Mouse (Mus musculus) frontal cortex, postnatal 25 days (tissue): Measurements from ENCODE around the gene Frmd4a.

Experiments
- DNase-seq, 2 experiments: peaks; one replicate each; pipeline ENCODE4 v3.0.0; 2022; ENCODE audit warnings: low spot score in 2 of 2

The Frmd4a gene

DNA sequence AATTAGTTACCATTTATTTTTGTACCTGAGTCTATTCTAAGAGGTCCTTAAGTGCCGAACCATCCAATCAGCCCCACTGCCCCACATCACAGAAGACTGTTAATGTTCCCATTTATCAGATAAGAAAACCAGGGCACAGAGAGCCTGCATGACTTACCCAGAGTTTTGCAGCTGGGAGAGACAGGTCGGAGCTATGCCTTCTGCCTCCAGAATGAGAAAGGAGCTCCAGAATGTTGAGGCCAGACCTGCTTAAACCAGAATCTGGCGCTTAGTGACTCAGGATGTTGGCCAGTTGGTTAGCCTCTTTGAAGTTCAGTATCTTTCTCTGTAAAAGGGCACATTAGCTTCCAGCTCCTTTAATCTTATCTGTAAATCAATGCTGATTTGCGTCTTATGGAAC, 422.4 kb downstream of the Frmd4a start:
- no peak for DNase-seq

DNA sequence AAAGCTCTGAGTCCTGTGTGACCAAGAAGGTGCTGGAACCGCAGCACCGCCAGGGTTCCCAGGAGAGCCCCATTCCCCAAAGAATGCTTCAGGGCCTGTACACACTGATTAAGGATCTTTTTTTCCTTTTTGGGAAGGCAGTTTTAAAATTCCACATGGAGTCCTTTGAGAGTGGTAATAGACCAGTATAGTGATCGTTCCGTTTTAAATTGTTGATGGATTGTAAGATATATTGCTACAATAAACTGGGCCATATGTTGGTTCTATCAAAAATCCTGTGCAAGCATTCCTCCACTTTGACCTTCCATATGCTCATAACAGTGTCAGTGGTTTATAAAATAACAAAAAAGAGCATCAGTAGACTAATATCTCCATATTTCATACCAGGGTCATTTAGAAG, 424.3 kb downstream of the Frmd4a start:
- DNase-seq = no peak

GRCm38 (mm10) chr2:4444740-4445139, 427.2 kb downstream of the Frmd4a start:
- DNase-seq = no peak

GRCm38 (mm10) chr2:4445629-4446400, 428.3 kb downstream of the Frmd4a start:
- peak in 1 of 2 experiments; percentile 13 for DNase-seq

DNA sequence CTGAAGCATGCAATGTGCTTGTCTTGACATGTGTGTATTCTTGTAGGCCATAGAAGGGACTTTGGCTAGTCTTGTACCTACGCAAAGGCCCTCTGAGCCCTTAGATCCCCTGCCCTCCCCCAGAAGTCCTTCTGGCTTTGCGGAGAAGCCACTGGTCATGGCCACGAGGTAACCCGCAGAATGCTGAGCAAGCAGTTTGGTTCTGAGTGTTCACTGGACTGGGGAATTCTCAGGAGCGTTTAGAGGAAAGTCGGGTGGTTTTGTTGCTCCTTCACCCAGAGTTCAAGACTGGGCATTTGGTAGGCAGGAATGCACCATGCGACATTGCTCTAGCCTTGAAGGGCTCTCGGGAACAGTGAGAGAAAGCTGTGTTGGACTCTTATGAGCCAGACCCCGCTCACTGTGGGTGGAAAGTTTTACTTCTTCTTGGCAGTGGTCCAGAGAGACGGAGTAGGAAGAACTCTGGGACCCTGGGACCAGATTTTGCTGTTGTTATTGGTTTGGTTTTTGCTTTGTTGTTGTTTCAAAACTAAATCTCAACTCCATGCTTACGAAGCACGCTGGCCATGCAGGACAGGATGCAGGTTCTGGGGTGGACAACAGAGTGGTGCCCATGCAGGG, 432.5 kb downstream of the Frmd4a start:
- no peak for DNase-seq

DNA sequence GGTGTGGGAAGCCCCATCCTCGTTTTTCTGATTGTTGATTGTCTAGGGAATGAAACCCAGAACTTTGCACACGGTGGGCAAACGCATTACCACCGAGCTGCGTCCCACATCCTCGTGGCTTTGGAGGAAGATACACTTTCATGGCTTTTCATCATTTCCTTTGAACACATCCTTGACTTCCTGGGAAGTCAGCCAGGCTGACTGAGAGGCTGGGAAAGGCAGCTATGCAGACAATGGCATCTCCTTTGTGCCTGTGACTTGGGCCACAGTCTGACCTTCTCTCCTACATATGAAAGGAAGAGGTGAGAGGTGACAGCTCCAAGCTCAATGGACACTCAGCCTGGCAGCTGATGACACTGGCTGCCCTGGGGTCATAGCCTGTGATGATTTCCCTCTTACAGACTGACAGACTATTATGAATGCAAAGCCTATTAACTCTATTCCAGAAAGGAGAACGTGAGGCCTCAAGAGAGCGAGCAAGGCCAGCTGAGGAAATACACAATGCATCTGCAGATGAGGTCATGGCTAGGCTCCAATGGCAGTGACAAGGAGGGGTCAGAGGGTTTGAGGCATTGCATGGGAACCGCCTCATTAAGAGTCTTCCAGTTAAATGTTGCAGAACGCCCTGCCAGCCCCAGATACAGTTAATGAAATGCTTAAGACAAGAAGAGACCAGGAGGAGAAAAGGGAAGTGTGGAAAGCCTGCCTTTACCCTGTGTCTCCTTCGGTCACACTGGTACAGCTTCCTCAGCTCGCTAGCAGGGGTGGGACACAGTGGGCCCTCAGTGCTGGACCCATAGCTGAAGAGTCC, 435.3 kb downstream of the Frmd4a start:
- DNase-seq = no peak

DNA sequence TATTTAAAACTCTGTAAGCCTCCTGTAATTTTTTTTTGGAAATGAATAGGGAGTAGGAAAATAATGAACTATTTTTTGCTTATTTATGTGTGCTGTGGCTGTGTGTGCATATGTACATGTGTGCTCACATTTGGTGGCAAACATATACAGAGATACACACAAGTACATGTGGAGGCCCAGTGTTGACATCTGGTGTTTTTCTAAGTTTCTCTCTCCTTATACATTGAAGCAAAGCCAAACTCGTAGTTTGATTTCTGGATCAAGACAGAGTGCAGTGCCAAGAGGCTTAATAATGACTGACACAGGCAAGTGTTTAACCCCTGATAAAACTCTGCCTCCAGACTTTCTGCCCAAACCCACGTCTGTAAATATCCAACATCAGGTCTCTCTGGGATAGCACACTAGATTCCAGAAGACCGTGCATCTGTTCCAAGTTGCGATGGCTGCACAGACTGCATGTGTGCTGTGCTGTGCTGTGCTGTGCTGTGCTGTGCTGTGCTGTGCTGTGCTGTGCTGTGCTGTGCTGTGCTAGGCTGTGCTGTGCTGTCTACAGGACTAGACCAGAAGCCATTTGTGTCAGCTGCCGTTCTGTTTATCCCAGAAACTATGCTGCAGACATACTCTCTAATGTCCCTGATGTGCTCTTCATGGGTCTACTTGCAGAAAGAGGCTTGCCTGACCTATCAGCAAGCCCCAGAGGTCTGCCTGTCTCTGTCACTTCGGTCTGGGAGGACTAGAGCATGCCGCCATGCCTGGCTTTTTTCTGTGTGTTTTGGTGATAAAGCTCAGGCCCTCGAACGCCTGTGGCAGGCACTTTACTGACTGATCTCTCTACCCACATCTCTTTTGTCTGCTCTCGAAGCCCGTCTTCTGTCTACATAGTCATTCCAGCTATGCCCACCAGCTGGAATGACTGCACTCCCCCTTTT, 437.8 kb downstream of the Frmd4a start:
- no peak for DNase-seq

- no peak for DNase-seq
These were observed 443.4 kb downstream of the Frmd4a start for GRCm38 (mm10) chr2:4460897-4461296.

DNA sequence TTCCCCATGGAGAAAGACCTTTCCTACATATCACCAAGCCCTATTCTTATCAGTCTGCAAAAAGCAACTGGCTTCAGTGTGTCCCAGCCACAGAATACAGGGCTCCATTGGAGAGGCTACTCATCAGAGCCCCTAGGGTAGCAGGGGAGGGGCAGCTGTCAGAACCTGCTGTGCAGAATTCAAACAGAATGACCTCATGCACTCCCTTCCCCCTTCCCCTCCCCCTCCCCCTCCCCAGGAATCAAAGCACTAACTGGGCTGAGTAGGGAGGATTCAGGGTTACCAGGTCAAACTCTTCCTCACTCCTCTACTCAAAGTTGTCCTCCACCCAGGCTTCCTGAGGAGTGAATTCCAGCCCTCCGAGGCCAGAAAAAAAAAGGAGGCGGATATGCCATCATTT, 444.0 kb downstream of the Frmd4a start:
- DNase-seq = no peak

DNA sequence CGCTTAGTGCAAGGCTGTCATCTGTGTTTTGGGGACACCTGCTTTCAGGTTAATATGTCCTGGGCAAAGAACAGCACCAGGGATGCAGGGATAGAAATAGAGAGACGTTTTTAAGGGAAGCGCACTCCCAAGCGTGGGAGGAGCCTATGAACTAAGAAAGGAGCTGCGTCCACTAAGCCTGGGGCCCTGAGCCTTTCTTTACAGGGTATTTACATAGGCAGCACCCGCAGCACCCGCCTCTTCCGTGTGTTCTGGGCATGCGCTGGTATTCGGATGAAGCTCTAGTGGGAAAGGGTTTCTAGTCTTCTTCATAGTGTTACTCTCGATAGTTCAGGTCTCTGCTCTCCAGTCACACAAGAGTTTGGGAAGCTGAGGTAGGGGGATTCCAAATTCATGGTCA, 445.0 kb downstream of the Frmd4a start:
- DNase-seq = no peak

DNA sequence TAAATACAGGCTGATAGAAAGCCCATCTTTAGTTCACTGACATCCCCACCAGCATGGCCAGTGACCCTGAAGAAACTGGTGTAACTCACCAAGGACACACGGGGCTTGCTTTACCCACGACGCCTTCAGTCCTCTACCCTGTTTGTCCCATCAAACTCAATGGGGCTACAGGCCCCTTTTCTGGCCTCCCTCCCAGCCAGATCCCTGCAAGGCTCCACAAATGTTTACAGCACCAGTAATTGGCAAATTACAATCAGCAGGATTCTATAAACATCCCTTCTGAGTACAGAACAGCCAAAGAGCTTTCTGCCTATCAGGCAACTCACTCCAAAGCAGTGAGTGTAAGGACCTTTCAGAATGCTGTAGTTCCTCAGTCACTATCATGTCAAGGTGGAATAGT, 448.6 kb downstream of the Frmd4a start:
- DNase-seq = no peak

- no peak for DNase-seq
These were observed 449.8 kb downstream of the Frmd4a start for GRCm38 (mm10) chr2:4467314-4467713.

DNA sequence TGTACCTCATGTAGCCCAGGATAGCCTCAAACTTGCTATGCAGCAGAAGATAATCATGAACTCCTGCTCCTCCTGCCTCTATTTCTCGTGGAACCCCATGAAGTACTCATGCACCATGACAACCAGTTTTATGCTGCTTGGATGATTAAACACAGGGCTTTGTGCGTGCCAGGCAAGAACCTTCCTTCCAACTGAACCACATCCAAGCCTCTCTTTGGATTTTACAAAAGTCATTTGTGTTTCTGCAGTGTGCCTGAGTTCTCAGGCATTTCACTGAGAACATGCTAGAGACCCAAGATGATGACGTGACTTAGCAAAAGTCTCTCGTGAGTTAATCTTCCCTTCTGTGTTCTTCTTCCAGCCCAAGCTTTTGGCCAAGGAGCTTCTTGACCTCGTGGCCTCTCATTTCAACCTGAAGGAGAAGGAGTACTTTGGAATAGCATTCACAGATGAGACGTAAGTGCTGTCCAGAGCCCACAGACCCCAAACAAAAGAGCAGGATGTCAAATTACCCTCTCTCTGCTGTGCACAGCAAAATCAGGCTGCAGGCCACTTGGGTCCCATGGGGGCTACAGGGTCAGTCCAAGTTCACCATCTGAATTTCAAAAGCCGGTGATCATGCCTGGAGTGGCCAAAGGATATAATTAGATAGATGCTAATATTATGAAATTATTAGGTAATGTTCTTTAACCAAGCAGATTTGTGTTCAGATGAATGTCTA, 455.4 kb downstream of the Frmd4a start:
- no peak for DNase-seq

- no peak for DNase-seq
These were observed 456.5 kb downstream of the Frmd4a start for GRCm38 (mm10) chr2:4473866-4474538.

GRCm38 (mm10) chr2:4474539-4474937, 457.0 kb downstream of the Frmd4a start:
- no peak for DNase-seq

GRCm38 (mm10) chr2:4475991-4476390, 458.5 kb downstream of the Frmd4a start:
- DNase-seq = no peak

DNA sequence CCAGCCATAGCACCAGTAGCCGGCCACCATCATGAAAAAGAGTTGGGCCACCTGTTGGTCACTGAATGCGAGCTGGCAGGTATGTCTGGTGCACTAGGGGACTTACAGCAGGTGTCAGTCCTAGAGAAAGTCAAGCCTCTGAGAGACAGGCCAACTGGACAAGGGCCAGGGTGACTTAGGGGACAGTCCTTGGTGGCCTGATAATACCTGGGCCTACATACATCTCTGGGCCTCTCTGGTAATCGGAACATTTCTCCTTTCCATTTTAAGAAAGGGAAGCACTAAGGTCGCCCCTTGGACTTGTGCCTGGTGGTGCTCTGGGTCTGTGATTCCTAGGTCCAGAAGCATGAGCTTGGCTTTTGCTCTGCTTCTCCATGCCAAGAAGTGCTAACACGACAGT, 459.1 kb downstream of the Frmd4a start:
- no peak for DNase-seq

GRCm38 (mm10) chr2:4477311-4477710, 459.8 kb downstream of the Frmd4a start:
- no peak for DNase-seq

DNA sequence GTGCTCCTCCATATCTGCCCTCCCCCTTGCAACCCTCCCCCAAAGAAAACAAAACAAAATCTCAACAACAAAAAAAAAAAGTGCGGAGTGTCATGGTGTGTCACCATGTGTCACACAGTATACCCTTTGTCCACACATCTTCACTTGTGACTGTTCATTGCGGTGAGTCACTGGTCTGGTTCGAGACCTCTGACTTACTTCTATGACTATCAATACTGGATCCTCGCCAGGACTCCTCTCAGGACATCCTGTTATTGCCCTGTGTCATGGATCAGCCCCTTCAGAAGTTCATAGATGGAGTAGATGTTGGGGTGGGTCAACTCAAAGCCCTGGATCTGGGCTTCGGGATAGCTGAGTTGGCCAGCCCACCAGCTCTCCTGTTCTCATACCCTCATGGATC, 462.7 kb downstream of the Frmd4a start:
- DNase-seq = no peak

DNA sequence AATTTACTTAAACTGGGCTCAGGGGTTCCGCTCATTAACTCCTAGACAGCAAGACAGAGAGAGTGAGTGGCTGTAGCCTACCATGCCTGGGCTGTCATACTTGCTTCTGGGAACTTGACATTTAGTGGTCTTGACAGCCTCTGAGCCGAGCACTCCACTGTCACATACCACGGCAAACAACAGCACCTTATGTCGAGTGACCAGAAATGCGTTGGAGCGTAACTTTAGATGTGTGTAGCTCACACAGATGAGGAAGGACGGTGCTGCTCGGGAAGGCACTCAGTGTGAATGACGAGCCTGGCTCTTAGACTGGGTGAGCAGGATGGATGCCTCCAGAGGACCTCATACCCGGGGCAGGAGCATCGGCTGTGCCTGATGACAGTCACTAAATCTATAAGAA, 463.6 kb downstream of the Frmd4a start:
- DNase-seq = no peak
